Mouse (Mus musculus): ENCODE results near the gene Nabp1. TPM values are rescaled to one million over a fixed set of nuclear protein-coding genes. Genes with fewer than 3 reads are reported as not detected.

Nabp1 gene
- polyA plus RNA-seq, 1 experiment from 2014 or later = 7.4 TPM

- Histone ChIP-seq H3K4me3 (peak overlapping the region; percentile 60), H3K9ac (peak overlapping the region; percentile 63; the same call in 1 of the 2 replicates), H3K27me3 (peaks cover 4% of the 10 kb centered on the region; the same call in 1 of the 2 replicates), H3K27ac (no peak overlapping the region), H3K4me1 (peaks cover 5% of the 10 kb centered on the region; the same call in 1 of the 2 replicates), H3K36me3 (ENCODE audit: poor library complexity, severe bottlenecking) (no peaks in the 10 kb centered on the region), H3K9me3 (replicated peaks) (no peaks in the 10 kb centered on the region), H3K4me2 (peak overlapping the region; percentile 56)
- ATAC-seq = no peak
- WGBS = 83% methylated on average over 1 of the region's 1 CpGs
These were observed 753 bp upstream of the Nabp1 start for GRCm38 (mm10) chr1:51479027-51479329.

DNA sequence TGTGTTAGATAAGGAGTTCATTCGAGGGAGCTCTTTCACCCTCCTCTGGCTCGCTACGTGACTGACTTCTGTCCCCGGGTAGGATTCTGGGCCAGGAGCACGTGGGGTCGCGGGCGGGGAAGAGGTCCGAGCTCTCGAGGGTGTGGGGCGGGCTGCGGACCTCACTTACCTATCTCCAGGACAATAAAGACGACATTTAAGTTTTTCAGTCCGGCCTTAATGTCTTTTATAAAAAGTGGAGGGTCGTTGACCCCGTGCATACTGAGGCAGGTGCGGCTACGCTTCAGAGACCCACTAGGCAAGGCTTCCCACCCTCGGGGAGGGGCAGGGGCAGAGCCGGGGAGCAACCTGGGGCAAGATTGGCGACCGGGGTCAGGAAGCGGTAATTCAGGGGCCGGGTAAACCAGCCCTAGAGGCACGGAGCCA lies 556 bp downstream of the Nabp1 start:
- WGBS = under 1% methylated on average over 25 of the region's 25 CpGs

GRCm38 (mm10) chr1:51476405-51476804 lies 1.8 kb downstream of the Nabp1 start:
- peaks cover 5% of the 10 kb centered on the region; the same call in 1 of the 2 replicates for H3K4me1 ChIP-seq
- 74% methylated on average over 1 of the region's 1 CpGs for WGBS
- H3K4me3 ChIP-seq = no peak overlapping the region
- no peak overlapping the region for H3K4me2 ChIP-seq
- H3K27me3 ChIP-seq = peaks cover 4% of the 10 kb centered on the region; the same call in 1 of the 2 replicates
- H3K9ac ChIP-seq = no peak overlapping the region
- H3K36me3 ChIP-seq (ENCODE audit: poor library complexity, severe bottlenecking) = no peaks in the 10 kb centered on the region
- no peak for ATAC-seq
- H3K9me3 ChIP-seq (replicated peaks) = no peaks in the 10 kb centered on the region
- H3K27ac ChIP-seq = no peak overlapping the region

More for the DNA sequence above, 556 bp downstream of the Nabp1 start:
- ATAC-seq = peak; percentile 41
- Histone ChIP-seq H3K27ac (no peak overlapping the region), H3K9me3 (replicated peaks) (no peaks in the 10 kb centered on the region), H3K4me1 (peaks cover 5% of the 10 kb centered on the region; the same call in 1 of the 2 replicates), H3K36me3 (ENCODE audit: poor library complexity, severe bottlenecking) (no peaks in the 10 kb centered on the region), H3K4me2 (peak overlapping the region; percentile 82), H3K9ac (peak overlapping the region; percentile 71), H3K27me3 (peaks cover 4% of the 10 kb centered on the region; the same call in 1 of the 2 replicates), H3K4me3 (peak overlapping the region; percentile 60)

DNA sequence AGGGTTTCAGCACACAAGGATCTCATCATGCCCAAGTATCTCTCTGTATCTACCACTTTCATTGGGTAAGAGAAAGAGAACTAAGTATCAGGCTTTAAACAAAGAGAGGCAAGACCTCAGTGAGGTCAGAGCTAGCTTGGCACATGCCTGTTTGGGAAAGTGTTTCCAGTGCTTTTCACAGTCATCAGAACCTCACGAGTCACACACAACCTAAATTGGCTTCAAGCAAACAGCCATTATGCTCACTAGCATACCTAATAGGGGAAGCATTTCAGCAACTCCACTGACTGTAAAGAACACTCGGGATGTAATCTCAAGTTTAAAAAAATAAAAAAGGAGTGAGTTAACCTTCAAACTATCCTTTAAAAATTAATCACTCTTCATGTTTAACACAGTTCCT lies 10.1 kb downstream of the Nabp1 start:
- Histone ChIP-seq H3K9ac (no peak overlapping the region), H3K27me3 (no peaks in the 10 kb centered on the region), H3K27ac (no peak overlapping the region), H3K4me2 (no peak overlapping the region), H3K4me3 (no peak overlapping the region), H3K36me3 (ENCODE audit: poor library complexity, severe bottlenecking) (no peaks in the 10 kb centered on the region), H3K4me1 (no peaks in the 10 kb centered on the region), H3K9me3 (replicated peaks) (no peaks in the 10 kb centered on the region)
- no peak for ATAC-seq
- 46% methylated on average over 2 of the region's 2 CpGs for WGBS

DNA sequence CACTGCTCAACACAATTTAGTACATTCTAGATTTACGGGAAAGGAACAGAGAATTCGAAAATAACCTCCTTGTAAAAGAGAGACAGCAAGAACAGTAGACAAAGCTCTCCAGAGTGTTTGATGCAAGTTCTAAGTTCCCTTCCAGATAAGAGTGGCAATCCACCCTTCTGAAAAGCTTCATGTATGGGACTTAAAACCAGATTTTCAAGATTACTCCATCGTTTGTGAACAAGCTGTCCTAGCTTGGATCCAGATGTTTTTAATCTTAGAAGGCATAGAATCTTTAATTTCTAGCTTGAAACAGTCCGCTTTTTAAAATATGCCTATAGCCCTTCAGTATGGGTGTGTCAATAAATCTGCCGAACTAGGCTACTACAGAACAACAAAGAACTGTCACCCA lies 11.0 kb downstream of the Nabp1 start:
- Histone ChIP-seq H3K36me3 (ENCODE audit: poor library complexity, severe bottlenecking) (no peaks in the 10 kb centered on the region), H3K4me1 (no peaks in the 10 kb centered on the region), H3K9ac (no peak overlapping the region), H3K4me2 (no peak overlapping the region), H3K27ac (no peak overlapping the region), H3K27me3 (no peaks in the 10 kb centered on the region), H3K4me3 (no peak overlapping the region), H3K9me3 (replicated peaks) (no peaks in the 10 kb centered on the region)
- ATAC-seq = no peak
- 91% methylated on average over 5 of the region's 5 CpGs for WGBS

DNA sequence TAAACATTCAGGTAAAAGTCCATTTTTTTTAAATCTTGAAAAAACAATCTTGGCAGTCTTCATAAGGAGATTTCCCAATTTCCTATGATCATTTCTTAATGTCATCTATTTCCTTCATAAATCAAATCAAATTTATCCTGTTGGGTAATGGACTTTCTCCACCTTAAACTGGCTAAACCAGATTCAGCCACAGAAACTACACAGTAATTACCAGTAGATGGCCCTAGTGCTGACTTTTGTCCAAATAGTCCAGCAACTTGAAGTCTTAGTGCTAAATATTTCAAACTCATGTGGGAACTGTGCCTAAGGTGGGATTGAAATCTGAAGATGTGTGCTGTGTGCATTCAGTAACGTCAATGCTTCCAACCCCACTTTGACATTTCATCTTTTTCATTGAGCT lies 11.8 kb downstream of the Nabp1 start:
- no peaks in the 10 kb centered on the region for H3K27me3 ChIP-seq
- H3K27ac ChIP-seq = no peak overlapping the region
- no peak overlapping the region for H3K4me3 ChIP-seq
- no peak for ATAC-seq
- WGBS = 56% methylated on average over 1 of the region's 1 CpGs
- no peaks in the 10 kb centered on the region for H3K36me3 ChIP-seq (ENCODE audit: poor library complexity, severe bottlenecking)
- no peak overlapping the region for H3K9ac ChIP-seq
- H3K9me3 ChIP-seq (replicated peaks) = no peaks in the 10 kb centered on the region
- H3K4me1 ChIP-seq = no peaks in the 10 kb centered on the region
- H3K4me2 ChIP-seq = no peak overlapping the region

DNA sequence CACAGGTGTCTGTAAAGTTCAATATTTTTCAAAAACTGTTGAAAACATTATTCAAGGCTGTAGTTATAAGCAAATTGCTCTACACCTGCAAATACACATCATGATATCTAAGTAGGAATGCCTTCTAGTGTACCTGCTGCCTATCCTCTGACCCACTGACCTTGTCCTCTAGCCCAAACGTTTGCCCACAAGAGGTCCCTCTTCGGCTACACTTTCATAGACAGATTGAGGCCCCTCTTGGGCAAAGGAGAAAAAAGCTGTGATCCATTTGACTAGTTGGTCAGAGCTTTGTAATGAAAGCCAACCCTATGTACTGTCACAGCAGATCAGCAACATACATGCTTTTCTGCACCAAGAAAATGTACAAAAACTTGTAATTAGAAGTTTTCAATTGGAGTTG lies 12.9 kb downstream of the Nabp1 start:
- ATAC-seq = no peak

DNA sequence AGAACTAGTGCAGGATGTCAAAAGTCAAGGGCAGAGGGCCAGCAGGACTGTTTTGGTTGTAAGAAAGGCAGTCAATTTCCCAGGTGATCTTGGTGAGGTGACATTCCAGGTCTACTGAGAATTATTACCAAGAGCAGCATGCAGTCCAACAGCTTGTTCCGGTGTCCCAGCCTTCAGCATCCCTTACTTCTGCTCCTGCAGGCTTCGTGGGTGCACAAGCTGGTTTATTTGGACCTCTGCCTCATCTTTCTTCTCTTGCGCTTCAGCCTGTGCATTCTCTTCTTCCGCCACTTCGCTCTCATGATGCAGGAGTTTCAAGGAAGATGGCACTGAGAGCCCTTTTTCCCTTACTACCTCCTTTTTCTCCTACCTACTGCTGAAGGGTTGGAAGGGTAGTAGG lies 15.2 kb downstream of the Nabp1 start:
- no peak overlapping the region for H3K9ac ChIP-seq
- no peak overlapping the region for H3K4me3 ChIP-seq
- no peak overlapping the region for H3K27ac ChIP-seq
- H3K4me2 ChIP-seq = no peak overlapping the region
- no peaks in the 10 kb centered on the region for H3K4me1 ChIP-seq
- H3K36me3 ChIP-seq (ENCODE audit: poor library complexity, severe bottlenecking) = no peaks in the 10 kb centered on the region
- no peak for ATAC-seq
- 84% methylated on average over 5 of the region's 5 CpGs for WGBS
- no peaks in the 10 kb centered on the region for H3K9me3 ChIP-seq (replicated peaks)
- no peaks in the 10 kb centered on the region for H3K27me3 ChIP-seq

More for the DNA sequence above, 12.9 kb downstream of the Nabp1 start:
- H3K9me3 ChIP-seq (replicated peaks) = no peaks in the 10 kb centered on the region
- no peak overlapping the region for H3K9ac ChIP-seq
- WGBS = 31% methylated on average over 2 of the region's 2 CpGs
- H3K36me3 ChIP-seq (ENCODE audit: poor library complexity, severe bottlenecking) = no peaks in the 10 kb centered on the region
- no peaks in the 10 kb centered on the region for H3K4me1 ChIP-seq
- H3K4me3 ChIP-seq = no peak overlapping the region
- H3K4me2 ChIP-seq = no peak overlapping the region
- no peaks in the 10 kb centered on the region for H3K27me3 ChIP-seq
- H3K27ac ChIP-seq = no peak overlapping the region

DNA sequence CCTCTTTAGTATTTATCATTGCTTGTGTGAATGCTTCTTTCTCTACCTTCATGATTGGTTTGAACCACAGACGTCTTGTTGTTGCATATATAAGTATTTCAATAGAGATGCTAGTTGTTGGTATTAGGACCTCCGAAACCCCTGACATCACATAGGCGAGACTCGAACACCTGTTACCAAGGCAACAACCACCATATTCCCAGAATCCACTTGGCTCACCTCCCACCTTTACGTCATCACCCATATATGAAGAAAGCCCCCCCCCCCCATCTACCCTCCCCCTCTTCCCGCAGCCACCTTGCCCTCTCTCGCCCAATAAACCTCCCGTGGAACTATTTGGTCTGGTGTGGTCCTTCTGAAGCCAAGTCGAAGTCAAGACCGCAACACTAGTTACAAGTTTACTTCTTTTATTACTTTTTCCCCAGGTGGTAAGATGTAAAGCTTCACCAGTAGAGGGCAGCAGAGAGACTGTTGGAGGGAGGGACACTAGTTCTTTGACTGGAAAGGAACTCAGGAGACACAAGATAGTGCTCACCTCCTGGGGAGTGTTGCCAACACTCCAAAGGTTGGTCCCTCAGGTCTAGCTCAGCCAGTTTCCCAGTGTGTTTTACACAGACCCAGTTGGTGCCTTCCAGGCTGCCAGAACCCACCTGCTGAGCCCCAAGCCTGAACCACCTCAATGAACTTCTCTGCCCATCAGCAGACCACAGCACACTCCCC lies 19.3 kb downstream of the Nabp1 start:
- WGBS = 63% methylated on average over 10 of the region's 10 CpGs
- H3K36me3 ChIP-seq (ENCODE audit: poor library complexity, severe bottlenecking) = no peaks in the 10 kb centered on the region
- H3K4me1 ChIP-seq = no peaks in the 10 kb centered on the region
- H3K9me3 ChIP-seq (replicated peaks) = no peaks in the 10 kb centered on the region
- no peaks in the 10 kb centered on the region for H3K27me3 ChIP-seq
- 0 out of 2 replicates have a peak, but pooled peaks have one; percentile 30 for ATAC-seq
- no peak overlapping the region for H3K27ac ChIP-seq
- H3K4me3 ChIP-seq = no peak overlapping the region
- no peak overlapping the region for H3K9ac ChIP-seq
- no peak overlapping the region for H3K4me2 ChIP-seq

DNA sequence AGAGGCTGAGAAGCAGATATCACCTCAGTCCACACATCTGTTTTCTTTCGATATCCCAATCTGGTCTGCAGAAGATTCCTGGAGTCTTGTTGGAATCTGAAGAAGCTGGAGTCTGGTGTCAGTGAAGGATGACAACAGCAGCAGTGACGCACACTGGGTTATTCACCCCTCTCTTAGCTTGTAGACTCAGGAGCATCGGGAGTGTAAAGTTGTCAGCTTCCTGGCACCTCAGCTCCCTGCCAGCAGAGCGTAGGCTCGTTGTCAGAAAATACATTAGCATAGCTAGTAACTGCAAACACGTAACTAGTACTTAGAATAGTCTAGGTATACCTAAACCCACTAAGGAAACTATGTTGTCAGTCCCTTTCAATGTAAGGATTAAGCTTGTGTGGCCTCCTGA lies 20.1 kb downstream of the Nabp1 start:
- no peak overlapping the region for H3K9ac ChIP-seq
- H3K4me3 ChIP-seq = no peak overlapping the region
- no peak overlapping the region for H3K4me2 ChIP-seq
- H3K27ac ChIP-seq = no peak overlapping the region
- H3K27me3 ChIP-seq = no peaks in the 10 kb centered on the region
- WGBS = 81% methylated on average over 6 of the region's 6 CpGs
- no peaks in the 10 kb centered on the region for H3K9me3 ChIP-seq (replicated peaks)
- H3K4me1 ChIP-seq = no peaks in the 10 kb centered on the region
- H3K36me3 ChIP-seq (ENCODE audit: poor library complexity, severe bottlenecking) = no peaks in the 10 kb centered on the region
- no peak for ATAC-seq

DNA sequence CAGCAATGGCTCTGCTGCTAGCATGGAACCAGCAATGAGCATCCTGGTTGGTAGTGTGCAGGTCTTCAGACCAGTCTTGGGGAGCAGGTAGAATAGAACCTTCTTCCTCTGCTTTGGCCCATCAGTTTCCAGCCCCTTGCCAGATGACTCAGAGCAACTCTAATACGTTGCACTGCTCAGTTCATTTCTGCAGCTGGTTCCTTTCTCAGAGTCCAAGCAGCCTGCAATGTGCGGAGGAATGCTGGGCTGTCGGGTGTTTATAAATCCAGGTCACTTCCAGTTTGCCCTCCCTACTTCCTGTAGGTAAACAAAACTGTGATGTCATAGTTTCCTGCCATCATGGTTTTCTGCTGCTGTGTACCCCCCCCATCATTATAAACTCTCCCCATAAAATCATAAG lies 21.0 kb downstream of the Nabp1 start:
- Histone ChIP-seq H3K27me3 (no peaks in the 10 kb centered on the region), H3K36me3 (ENCODE audit: poor library complexity, severe bottlenecking) (no peaks in the 10 kb centered on the region), H3K4me2 (no peak overlapping the region), H3K4me1 (no peaks in the 10 kb centered on the region), H3K27ac (no peak overlapping the region), H3K9me3 (replicated peaks) (no peaks in the 10 kb centered on the region), H3K9ac (no peak overlapping the region), H3K4me3 (no peak overlapping the region)
- 76% methylated on average over 3 of the region's 3 CpGs for WGBS
- no peak for ATAC-seq

DNA sequence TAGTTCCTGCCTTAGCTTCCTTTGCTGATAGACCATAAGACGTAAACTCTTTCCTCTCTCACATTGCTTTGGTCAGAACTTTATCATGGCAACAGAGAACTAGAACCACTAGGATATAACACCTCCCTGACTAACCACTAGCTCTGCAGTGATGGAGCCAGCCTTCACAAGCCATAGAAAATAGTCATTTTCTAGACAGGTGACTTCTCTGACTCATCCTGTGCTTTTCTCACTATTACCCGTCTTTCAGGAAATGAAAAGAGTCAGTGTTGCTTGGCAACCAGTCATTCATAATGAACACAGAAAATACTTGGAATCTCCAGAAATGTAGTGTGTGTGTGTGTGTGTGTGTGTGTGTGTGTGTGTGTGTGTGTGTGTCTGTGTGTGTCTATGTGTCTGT lies 29.4 kb downstream of the Nabp1 start:
- WGBS = 52% methylated on average over 2 of the region's 2 CpGs
- Histone ChIP-seq H3K9me3 (replicated peaks) (no peaks in the 10 kb centered on the region), H3K4me2 (no peak overlapping the region), H3K4me1 (peaks cover 6% of the 10 kb centered on the region), H3K36me3 (ENCODE audit: poor library complexity, severe bottlenecking) (no peaks in the 10 kb centered on the region), H3K9ac (no peak overlapping the region), H3K27me3 (peaks cover 3% of the 10 kb centered on the region; the same call in 1 of the 2 replicates), H3K4me3 (no peak overlapping the region), H3K27ac (no peak overlapping the region)
- no peak for ATAC-seq
